Mouse (Mus musculus) gastrocnemius, postnatal 4 days (tissue): ENCODE data around the gene Foxp1. TPM values are rescaled to one million over a fixed set of nuclear protein-coding genes. Genes with fewer than 3 reads are reported as not detected.

ENCODE experiments used
- DNase-seq, 2 experiments: peaks; one replicate each; pipeline ENCODE4 v3.0.0; 2021 to 2022; ENCODE audit warnings: low spot score in 2 of 2, mixed read lengths in 2 of 2
- total RNA-seq, 2 experiments: library from RNA; stranded (reverse); gene quantifications; 2 replicates each; pipeline ENCODE4 v1.2.3; 2021

Gene Foxp1
- total RNA-seq, 2 experiments from 2014 or later, result 47.2 to 50.8 TPM

DNA sequence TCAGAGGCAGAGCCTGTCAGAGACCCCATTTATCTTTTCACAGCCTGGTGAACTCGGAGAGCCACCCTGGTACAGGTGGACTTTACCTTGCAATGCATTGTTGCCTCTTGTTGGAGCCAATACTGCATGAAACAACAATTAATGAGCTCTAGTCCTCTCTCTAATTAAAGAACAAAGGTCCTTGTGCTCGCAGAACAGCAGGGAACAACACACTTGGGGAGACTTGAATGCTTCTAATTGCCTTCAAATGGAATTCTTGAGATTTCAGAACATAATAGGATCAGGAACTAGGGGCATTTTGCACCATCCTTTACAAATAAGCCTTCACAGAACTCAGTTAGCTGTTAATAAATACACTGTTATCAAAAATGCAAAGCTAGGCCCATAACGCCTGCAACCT, 418.6 kb downstream of the Foxp1 start:
- DNase-seq, result no peak

DNA sequence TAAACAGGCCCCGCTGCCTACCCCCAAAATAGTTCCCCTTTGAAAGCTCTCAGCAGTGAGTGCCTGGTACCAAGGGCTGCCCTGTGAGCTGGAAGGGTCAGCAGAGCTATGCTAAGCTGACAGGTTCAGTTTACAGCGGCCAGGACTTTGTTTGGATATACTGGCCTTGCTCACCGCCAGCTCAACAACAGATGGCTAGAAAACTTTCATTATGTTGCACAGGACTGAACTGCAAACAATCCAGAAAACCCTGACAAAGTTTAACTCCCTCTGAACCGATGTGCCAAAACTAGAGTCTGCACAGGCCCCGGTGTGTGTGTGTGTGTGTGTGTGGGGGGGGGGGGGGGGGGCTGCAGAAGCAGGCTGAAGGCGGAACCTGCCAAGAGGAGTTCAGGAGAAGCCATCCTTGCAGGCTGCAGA, 421.0 kb downstream of the Foxp1 start:
- DNase-seq, result peak in 1 of 2 experiments; percentile 18

DNA sequence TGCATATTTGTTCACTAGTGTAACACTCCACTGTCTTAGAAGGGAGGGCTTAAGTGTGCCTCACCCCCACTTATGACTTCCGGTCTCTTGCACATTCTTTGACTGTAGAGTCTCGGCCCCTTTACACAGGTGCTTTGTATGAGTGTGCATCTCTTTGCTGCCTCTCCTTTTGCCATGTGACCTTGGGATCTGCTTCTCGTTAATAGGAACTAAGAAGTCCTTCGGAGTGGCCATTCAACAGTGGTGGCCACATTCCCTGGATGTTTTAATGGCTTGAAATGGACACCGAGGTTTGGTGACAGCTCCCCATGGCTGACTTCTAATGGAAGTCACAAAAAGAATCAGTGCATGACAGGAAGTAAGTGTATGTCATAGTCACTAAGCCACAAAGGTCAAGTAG, 422.2 kb downstream of the Foxp1 start:
- no peak for DNase-seq

DNA sequence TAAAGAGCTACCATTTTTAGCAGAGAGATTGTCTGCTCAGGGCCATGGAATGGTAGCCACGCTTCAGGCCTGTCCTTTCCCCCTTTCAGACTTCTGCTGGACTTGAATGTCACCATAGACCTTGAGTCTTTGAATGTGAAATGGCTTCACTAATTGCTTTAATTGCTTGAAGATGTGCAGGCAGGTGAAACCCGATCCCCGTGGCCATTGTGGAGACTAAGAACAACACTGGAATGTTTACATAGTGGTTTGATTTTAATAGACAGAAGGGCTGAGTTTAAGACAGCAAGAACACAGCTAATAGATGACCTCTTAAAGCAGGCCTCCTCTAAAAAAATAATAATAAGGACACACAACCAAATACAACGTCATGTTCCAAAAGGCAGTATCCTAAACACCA, 422.7 kb downstream of the Foxp1 start:
- no peak for DNase-seq

DNA sequence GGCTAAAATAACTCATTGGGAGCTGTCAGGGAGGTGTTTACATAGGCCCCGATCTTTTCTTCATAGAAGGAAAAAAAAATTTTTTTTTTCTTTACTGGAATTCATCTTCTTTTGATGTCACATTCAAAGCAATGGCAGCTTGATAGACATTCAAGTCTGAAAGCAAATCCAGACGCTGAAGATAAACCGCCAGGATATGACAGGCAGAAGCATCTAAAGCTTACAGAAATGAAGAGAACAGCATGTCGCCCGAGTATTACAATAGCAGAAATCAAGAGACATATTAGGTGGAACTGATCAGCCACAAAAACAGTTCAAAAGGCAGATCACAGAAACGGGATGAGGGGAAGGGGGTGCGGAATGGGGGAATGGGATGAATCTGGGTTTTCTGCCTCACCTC, 425.3 kb downstream of the Foxp1 start:
- no peak for DNase-seq

- DNase-seq, result no peak
Observed at GRCm38 (mm10) chr6:99096776-99097166, 425.8 kb downstream of the Foxp1 start.

- peak in 1 of 2 experiments; percentile 24 for DNase-seq
Observed at GRCm38 (mm10) chr6:99096105-99096775, 426.3 kb downstream of the Foxp1 start.

DNA sequence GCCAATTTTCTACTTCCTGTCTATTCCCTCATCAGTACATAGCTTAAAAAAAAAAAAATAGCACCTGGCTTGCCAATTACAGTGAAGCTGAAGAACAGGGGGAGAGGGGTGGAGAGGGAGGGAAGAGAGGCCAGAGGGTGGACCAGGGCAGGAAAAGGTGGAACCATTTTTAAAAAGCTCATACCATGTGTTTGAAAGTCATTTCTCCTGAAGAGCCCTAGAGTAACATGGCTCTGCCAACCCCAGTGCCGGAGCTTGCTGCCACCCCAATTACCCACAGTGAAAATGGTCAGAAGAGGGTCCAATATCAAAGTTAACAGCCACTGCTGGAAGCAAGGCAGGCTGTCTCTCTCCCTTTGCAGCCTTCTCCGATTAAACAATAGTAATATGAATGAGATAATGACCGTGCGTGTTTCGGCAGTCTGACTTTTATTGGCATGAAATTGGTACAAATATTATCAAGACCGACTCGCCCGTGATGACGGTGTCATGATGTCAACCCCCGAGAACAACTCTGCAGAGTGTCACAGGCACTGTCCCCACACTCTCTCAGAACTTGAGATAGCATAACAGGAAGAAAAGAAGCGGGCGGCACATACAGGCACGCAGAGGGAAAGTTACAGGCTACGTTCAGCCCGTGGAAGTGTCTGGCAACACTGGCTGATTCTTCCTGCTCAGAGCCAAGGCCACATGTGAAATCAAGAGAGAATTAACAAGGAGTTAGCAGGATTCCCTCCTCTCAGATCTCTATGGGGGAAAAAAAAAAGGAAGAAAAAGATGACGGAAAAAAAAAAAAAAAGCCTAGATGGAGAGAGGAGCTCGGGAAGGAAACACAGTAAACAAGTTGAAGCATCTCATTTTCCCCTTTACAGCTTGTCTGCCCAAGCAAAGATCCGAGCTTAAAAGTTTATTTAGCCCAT, 427.1 kb downstream of the Foxp1 start:
- DNase-seq, result peak in 1 of 2 experiments; percentile 16

DNA sequence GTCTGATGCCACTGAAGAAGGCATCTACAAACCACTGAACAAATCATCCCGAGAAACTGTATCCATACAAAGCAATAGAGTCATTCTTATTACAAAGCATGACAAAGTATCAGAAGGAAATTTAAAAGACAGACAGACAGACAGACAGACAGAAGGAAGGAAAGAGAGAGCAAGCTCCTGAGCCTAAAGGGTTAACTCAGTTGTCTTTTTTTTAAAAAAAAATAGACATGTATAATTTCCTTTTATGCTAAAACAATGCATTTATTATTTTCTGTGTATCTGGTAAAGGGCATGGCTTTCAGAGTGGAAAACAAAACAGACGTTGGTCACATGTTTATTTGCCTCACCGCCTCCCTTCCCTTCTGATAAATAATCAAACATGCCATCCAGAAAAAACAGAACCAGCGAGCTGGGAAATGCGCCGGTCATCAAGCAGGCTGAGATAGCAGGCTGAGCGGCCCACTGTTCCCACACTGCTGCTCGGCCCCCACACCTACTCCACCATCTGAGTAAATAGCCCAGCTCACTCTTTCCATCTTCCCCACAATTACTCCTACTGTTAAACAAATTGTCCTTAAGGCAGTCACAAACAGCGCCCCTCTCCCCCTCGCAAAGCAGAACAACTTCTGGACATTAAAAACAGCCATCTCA, 428.1 kb downstream of the Foxp1 start:
- no peak for DNase-seq

- no peak for DNase-seq
Observed at GRCm38 (mm10) chr6:99093856-99094255, 428.7 kb downstream of the Foxp1 start.

DNA sequence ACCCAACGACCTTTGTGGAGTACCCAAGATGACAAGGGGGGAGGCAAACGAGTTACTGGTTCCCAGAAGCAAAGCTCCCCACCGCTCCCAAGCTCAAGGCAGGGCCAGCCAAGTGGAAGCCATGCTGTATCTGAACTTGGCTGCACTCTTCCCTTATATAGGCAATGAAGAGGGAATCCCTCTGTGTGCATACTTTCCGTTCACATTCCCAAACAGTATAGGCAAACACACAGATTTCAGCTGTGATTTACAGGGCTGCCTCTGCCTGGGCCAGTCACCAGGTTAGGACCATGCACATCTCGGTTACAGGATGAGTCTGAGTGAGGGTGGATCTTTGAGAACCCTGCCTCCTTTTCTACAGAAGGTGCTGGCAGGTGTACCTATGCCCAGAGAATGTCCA, 429.3 kb downstream of the Foxp1 start:
- no peak for DNase-seq

DNA sequence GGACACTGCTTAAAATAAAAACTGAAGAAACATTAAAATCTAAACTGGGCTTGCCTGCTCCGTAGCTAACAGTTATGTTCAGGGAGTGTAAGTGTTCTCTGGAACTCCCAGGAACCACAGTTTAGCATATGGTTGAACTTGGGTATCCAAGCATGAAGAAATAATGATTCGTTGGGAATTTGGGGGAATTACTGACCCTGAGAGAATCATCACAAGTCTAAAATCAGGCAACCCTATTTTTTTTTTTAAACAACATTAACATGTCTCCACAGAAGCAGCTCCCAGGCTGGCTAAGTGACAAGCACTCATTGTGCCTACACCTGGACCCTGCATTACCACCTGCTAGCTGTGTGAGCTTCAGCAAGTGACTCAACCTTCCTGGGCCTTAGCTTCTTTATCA, 430.7 kb downstream of the Foxp1 start:
- no peak for DNase-seq

- no peak for DNase-seq
Observed at GRCm38 (mm10) chr6:99087598-99087997, 434.9 kb downstream of the Foxp1 start.

- no peak for DNase-seq
Observed at GRCm38 (mm10) chr6:99084956-99085355, 437.6 kb downstream of the Foxp1 start.

DNA sequence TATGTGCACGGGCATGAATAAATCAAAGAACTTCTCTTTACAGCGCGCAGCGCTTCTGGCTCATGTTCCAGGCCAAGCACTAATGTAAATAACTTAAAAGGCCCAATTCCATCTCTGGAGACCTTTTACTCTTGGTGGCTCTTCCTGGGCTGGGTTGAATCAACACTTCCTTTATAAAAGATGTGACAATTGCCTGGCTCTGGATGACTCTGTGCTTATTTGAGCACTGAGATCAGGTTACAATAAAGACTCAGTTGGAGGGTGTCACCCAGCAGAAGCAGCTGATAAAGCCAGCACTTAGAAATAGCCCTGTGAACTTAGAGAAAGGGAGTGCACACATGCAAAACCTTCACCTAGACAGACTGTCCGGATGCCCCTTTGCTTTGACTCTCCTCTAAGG, 441.3 kb downstream of the Foxp1 start:
- no peak for DNase-seq

- DNase-seq, result no peak
Observed at GRCm38 (mm10) chr6:99079041-99079835, 443.3 kb downstream of the Foxp1 start.

- DNase-seq, result no peak
Observed at GRCm38 (mm10) chr6:99078089-99078488, 444.4 kb downstream of the Foxp1 start.

GRCm38 (mm10) chr6:99073303-99074271, 448.9 kb downstream of the Foxp1 start:
- no peak for DNase-seq

DNA sequence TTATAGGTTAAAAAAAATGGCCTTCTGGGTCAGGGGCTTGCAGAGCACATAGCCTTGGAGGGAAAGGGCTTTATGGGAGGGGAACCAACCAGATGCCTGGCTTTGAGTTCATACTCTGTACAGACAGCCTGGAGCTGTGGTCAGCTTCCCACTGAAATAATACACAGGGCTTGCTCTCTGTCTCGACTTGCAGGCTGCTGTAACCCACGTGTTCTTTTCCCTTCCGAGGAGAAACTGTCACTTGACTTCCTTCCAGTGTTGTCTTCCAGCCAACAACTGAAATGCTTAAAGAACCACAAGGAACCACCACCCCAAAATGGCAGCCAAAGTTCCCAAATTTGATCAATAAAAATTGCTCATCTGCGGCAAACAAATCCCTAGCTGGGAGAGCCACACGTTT, 451.8 kb downstream of the Foxp1 start:
- no peak for DNase-seq

DNA sequence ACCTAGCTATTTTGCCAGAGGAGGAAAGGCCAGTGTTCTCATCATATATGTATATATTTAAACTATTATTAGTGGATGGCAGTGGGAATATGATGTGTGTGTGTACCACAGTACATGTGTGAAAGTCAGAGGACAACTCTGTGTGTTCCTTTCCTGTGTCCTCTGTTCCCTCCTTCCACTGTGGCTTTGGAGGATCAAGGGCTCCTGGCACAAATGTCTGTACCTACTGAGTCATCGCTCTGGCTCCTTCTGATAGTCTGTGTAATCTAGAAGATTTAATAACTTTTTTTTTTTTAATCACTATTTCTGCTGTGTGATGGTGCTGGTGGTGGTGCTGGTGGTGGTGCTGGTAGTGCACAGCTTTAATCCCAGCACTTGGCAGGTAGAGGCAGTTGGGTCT, 452.8 kb downstream of the Foxp1 start:
- no peak for DNase-seq
